8 mouse cellular contexts compared by ENCODE assay signal in genomic region chr16:55821571-55821981, GRCm38 (mm10). TPM values are rescaled to one million over a fixed set of nuclear protein-coding genes. Genes with fewer than 3 reads are reported as not detected.
DNase-seq lines count a peak whose midpoint lies in the region; ATAC-seq and TF ChIP-seq lines count a peak whose summit lies in the region.

No protein-coding gene starts in this region.

- H3K9ac ChIP-seq in ES-Bruce4 (ENCODE audit: low read depth, poor library complexity, severe bottlenecking): peak overlapping the region; percentile 92
- H3K9ac ChIP-seq in forebrain, embryonic 14.5 days (ENCODE audit: low read length): peak overlapping the region; percentile 79
- H3K9ac ChIP-seq in intestine, embryonic 16.5 days (ENCODE audit: low read depth, low read length): peak overlapping the region; percentile 96
- H3K9ac ChIP-seq in lung, postnatal 0 days (replicated peaks; ENCODE audit: low read depth): peak overlapping the region; percentile 92
- peak overlapping the region; percentile 95 for H3K9ac ChIP-seq in stomach, embryonic 16.5 days (ENCODE audit: low read length)

- H3K36me3 ChIP-seq in ES-Bruce4 (ENCODE audit: control insufficient read depth, insufficient read depth, low read length, poor library complexity, severe bottlenecking): peaks cover 18% of the 10 kb centered on the region
- H3K36me3 ChIP-seq in forebrain, embryonic 14.5 days (ENCODE audit: control insufficient read depth, insufficient read depth, low read length): peaks cover 9% of the 10 kb centered on the region
- H3K36me3 ChIP-seq in intestine, embryonic 16.5 days (ENCODE audit: control insufficient read depth, insufficient read depth, low read length): peaks cover 7% of the 10 kb centered on the region
- peaks cover 14% of the 10 kb centered on the region for H3K36me3 ChIP-seq in lung, postnatal 0 days (ENCODE audit: insufficient read depth, low read length)
- peaks cover 12% of the 10 kb centered on the region for H3K36me3 ChIP-seq in stomach, embryonic 16.5 days (ENCODE audit: control insufficient read depth, insufficient read depth, low read length)

- peak overlapping the region; percentile 97 for H3K4me3 ChIP-seq in ES-Bruce4 (ENCODE audit: low read depth, low read length)
- H3K4me3 ChIP-seq in forebrain, embryonic 14.5 days (ENCODE audit: low read depth, low read length): peak overlapping the region; percentile 77
- peak overlapping the region; percentile 93 for H3K4me3 ChIP-seq in intestine, embryonic 16.5 days (ENCODE audit: low read length)
- H3K4me3 ChIP-seq in lung, postnatal 0 days (ENCODE audit: low read depth, low read length): peak overlapping the region; percentile 98
- H3K4me3 ChIP-seq in stomach, embryonic 16.5 days (replicated peaks; ENCODE audit: low read length): peak overlapping the region; percentile 84

- no peak for TF ChIP-seq POLR2A in ES-Bruce4 (IDR thresholded peaks at IDR 0.05; ENCODE audit: insufficient read depth, low read length)

- no peak for TF ChIP-seq CTCF in ES-Bruce4 (IDR thresholded peaks at IDR 0.05; ENCODE audit: low read depth, low read length)
- no peak for TF ChIP-seq CTCF in lung, postnatal 0 days (IDR thresholded peaks at IDR 0.05)

- TF ChIP-seq EP300 in ES-Bruce4 (IDR thresholded peaks at IDR 0.05; ENCODE audit: insufficient read depth, low read depth, low read length): no peak
- TF ChIP-seq EP300 in lung, postnatal 0 days (IDR thresholded peaks at IDR 0.05): no peak

- DNase-seq in gastrocnemius, adult 18-20 months (ENCODE audit: low spot score): peak; percentile 32
- DNase-seq in gastrocnemius, postnatal 10 days: no peak
- peak; percentile 28 for DNase-seq in forebrain, embryonic 14.5 days (ENCODE audit: low spot score)
- DNase-seq in lung, postnatal 0 days (ENCODE audit: low spot score): peak; percentile 70
- DNase-seq in cerebellum, adult 11-12 months: no peak

- H3K9me3 ChIP-seq in ES-Bruce4 (replicated peaks; ENCODE audit: control insufficient read depth, insufficient read depth, low read length, poor library complexity, severe bottlenecking): no peaks in the 10 kb centered on the region
- H3K9me3 ChIP-seq in forebrain, embryonic 14.5 days (replicated peaks; ENCODE audit: control insufficient read depth, low read length): no peaks in the 10 kb centered on the region
- no peaks in the 10 kb centered on the region for H3K9me3 ChIP-seq in intestine, embryonic 16.5 days (ENCODE audit: control insufficient read depth, low read length)
- no peaks in the 10 kb centered on the region for H3K9me3 ChIP-seq in lung, postnatal 0 days (ENCODE audit: low read length)
- H3K9me3 ChIP-seq in stomach, embryonic 16.5 days (replicated peaks; ENCODE audit: control insufficient read depth, low read length): no peaks in the 10 kb centered on the region

- peak; percentile 54 for ATAC-seq in forebrain, embryonic 14.5 days
- peak; percentile 29 for ATAC-seq in intestine, embryonic 16.5 days
- ATAC-seq in lung, postnatal 0 days: peak; percentile 24
- peak; percentile 22 for ATAC-seq in stomach, embryonic 16.5 days (ENCODE audit: insufficient read depth, low FRiP score)

- 0% methylated on average over 32 of the region's 40 CpGs for WGBS in forebrain, embryonic 14.5 days
- under 1% methylated on average over 39 of the region's 40 CpGs for WGBS in intestine, embryonic 16.5 days
- WGBS in lung, postnatal 0 days: under 1% methylated on average over 30 of the region's 40 CpGs
- under 1% methylated on average over 40 of the region's 40 CpGs for WGBS in stomach, embryonic 16.5 days

- H3K27ac ChIP-seq in ES-Bruce4 (ENCODE audit: insufficient read depth, low read length): no peak overlapping the region
- no peak overlapping the region for H3K27ac ChIP-seq in forebrain, embryonic 14.5 days (ENCODE audit: low read depth, low read length)
- peak overlapping the region; percentile 93 for H3K27ac ChIP-seq in intestine, embryonic 16.5 days (ENCODE audit: low read length)
- peak overlapping the region; percentile 99 for H3K27ac ChIP-seq in lung, postnatal 0 days (ENCODE audit: low read length)
- H3K27ac ChIP-seq in stomach, embryonic 16.5 days (ENCODE audit: low read length): peak overlapping the region; percentile 91

- peak overlapping the region; percentile 96 for H3K4me2 ChIP-seq in forebrain, embryonic 14.5 days (ENCODE audit: low read length)
- peak overlapping the region; percentile 62 for H3K4me2 ChIP-seq in intestine, embryonic 16.5 days (ENCODE audit: low read depth, low read length)
- peak overlapping the region; percentile 54 for H3K4me2 ChIP-seq in lung, postnatal 0 days (replicated peaks; ENCODE audit: low read depth, low read length)
- H3K4me2 ChIP-seq in stomach, embryonic 16.5 days (ENCODE audit: low read depth, low read length): peak overlapping the region; percentile 56

- H3K4me1 ChIP-seq in ES-Bruce4 (ENCODE audit: control insufficient read depth, insufficient read depth, low read length): peaks cover 6% of the 10 kb centered on the region
- H3K4me1 ChIP-seq in forebrain, embryonic 14.5 days (ENCODE audit: control insufficient read depth, insufficient read depth, low read length): peaks cover 10% of the 10 kb centered on the region; the same call in 1 of the 2 replicates
- peaks cover 30% of the 10 kb centered on the region for H3K4me1 ChIP-seq in intestine, embryonic 16.5 days (ENCODE audit: control insufficient read depth, insufficient read depth, low read length)
- peaks cover 9% of the 10 kb centered on the region; the same call in 1 of the 2 replicates for H3K4me1 ChIP-seq in lung, postnatal 0 days (ENCODE audit: insufficient read depth, low read depth, low read length)
- H3K4me1 ChIP-seq in stomach, embryonic 16.5 days (ENCODE audit: control insufficient read depth, insufficient read depth, low read length): peaks cover 15% of the 10 kb centered on the region

- no peaks in the 10 kb centered on the region for H3K27me3 ChIP-seq in ES-Bruce4 (ENCODE audit: control insufficient read depth, insufficient read depth, low read length, poor library complexity, severe bottlenecking)
- no peaks in the 10 kb centered on the region for H3K27me3 ChIP-seq in forebrain, embryonic 14.5 days (replicated peaks; ENCODE audit: control insufficient read depth, insufficient read depth, low read length)
- no peaks in the 10 kb centered on the region for H3K27me3 ChIP-seq in intestine, embryonic 16.5 days (replicated peaks; ENCODE audit: control insufficient read depth, insufficient read depth, low read length)
- H3K27me3 ChIP-seq in lung, postnatal 0 days (replicated peaks; ENCODE audit: insufficient read depth, low read length): no peaks in the 10 kb centered on the region
- no peaks in the 10 kb centered on the region for H3K27me3 ChIP-seq in stomach, embryonic 16.5 days (ENCODE audit: control insufficient read depth, insufficient read depth, low read length)

RNA-seq across cellular contexts. Expression of gene Nfkbiz, which starts 17.1 kb away (rescaled TPM):
- total RNA-seq in gastrocnemius, adult 18-20 months (2021): 1 to 10 TPM in 1 of 2 experiments, under 1 TPM in 1; 0.75 to 1.3 TPM
- total RNA-seq in gastrocnemius, postnatal 10 days (2021): 1 to 10 TPM; 1.8 to 2.8 TPM
- polyA plus RNA-seq in ES-Bruce4 (2011; ENCODE audit: insufficient read depth, insufficient read length, low read depth, missing spikeins): 6.0 and 6.1 TPM in 2 replicates
- 0.99 and 1.3 TPM in 2 replicates for polyA plus RNA-seq in forebrain, embryonic 14.5 days (2014; fragmentation: Nextera tagmentation; extraction: Ambion mirVana)
- polyA plus RNA-seq in intestine, embryonic 16.5 days (2015; fragmentation: Nextera tagmentation; extraction: Ambion mirVana): 8.8 and 10.2 TPM in 2 replicates
- polyA plus RNA-seq in lung, postnatal 0 days (2015; fragmentation: Nextera tagmentation; extraction: Ambion mirVana): 16.0 and 21.5 TPM in 2 replicates
- 10.0 and 10.6 TPM in 2 replicates for polyA plus RNA-seq in stomach, embryonic 16.5 days (2015; fragmentation: Nextera tagmentation; extraction: Ambion mirVana)

Comparison
In these comparisons a context has a peak if more than half of its experiments do, and no peak if none do; other contexts are left out.
1. DNase-seq: peak in gastrocnemius, adult 18-20 months (single experiment), forebrain, embryonic 14.5 days (single experiment) and lung, postnatal 0 days (single experiment); none in gastrocnemius, postnatal 10 days (single experiment) and cerebellum, adult 11-12 months (single experiment).
2. H3K27ac ChIP-seq: peak in intestine, embryonic 16.5 days (single experiment), lung, postnatal 0 days (single experiment) and stomach, embryonic 16.5 days (single experiment); none in ES-Bruce4 (single experiment) and forebrain, embryonic 14.5 days (single experiment).
3. Peak in every context shown above with its lines, with median percentiles within 50 percentile points of each other: H3K4me3 ChIP-seq, H3K9ac ChIP-seq, ATAC-seq and H3K4me2 ChIP-seq.